Mouse (Mus musculus) thymus, postnatal 0 days (tissue): ENCODE measurements around the gene Eef1akmt2. TPM values are rescaled to one million over a fixed set of nuclear protein-coding genes. Genes with fewer than 3 reads are reported as not detected.
A peak's percentile ranks its signal among the peaks of the same experiment; 100 is the strongest.

ENCODE experiments used
- DNase-seq: peaks from one replicate; pipeline ENCODE4 v3.0.0-alpha.2; 2015; ENCODE audit warnings: low spot score
- polyA plus RNA-seq: library from polyadenylated mRNA; unstranded; fragments of >200 nt; fragmentation: Nextera tagmentation; extraction: Ambion mirVana; gene quantifications from 2 replicates; pipeline ENCODE4 v1.2.1, GENCODE M21; 2015

Gene Eef1akmt2
- polyA plus RNA-seq, 1 experiment from 2014 or later: 77.4 TPM

GRCm38 (mm10) chr7:132811716-132812618, 40.5 kb downstream of the Eef1akmt2 start:
- DNase-seq: peak; percentile 61

- DNase-seq: peak; percentile 91
Measured at GRCm38 (mm10) chr7:132810879-132811278, 41.6 kb downstream of the Eef1akmt2 start.

GRCm38 (mm10) chr7:132810368-132810767, 42.1 kb downstream of the Eef1akmt2 start:
- DNase-seq: peak; percentile 38

- no peak for DNase-seq
Measured at GRCm38 (mm10) chr7:132809721-132810120, 42.8 kb downstream of the Eef1akmt2 start.

GRCm38 (mm10) chr7:132808841-132809682, 43.4 kb downstream of the Eef1akmt2 start:
- DNase-seq: peak; percentile 53

GRCm38 (mm10) chr7:132808051-132808796, 44.2 kb downstream of the Eef1akmt2 start:
- no peak for DNase-seq

- DNase-seq: no peak
Measured at GRCm38 (mm10) chr7:132806926-132807857, 45.3 kb downstream of the Eef1akmt2 start.

- DNase-seq: no peak
Measured at GRCm38 (mm10) chr7:132806286-132806685, 46.2 kb downstream of the Eef1akmt2 start.

GRCm38 (mm10) chr7:132804951-132805350, 47.5 kb downstream of the Eef1akmt2 start:
- DNase-seq: no peak

GRCm38 (mm10) chr7:132804461-132804860, 48.0 kb downstream of the Eef1akmt2 start:
- no peak for DNase-seq

- DNase-seq: peak; percentile 62
Measured at GRCm38 (mm10) chr7:132803962-132804361, 48.5 kb downstream of the Eef1akmt2 start.

- no peak for DNase-seq
Measured at GRCm38 (mm10) chr7:132803336-132803735, 49.1 kb downstream of the Eef1akmt2 start.

GRCm38 (mm10) chr7:132802691-132803090, 49.8 kb downstream of the Eef1akmt2 start:
- DNase-seq: no peak

GRCm38 (mm10) chr7:132802066-132802465, 50.4 kb downstream of the Eef1akmt2 start:
- DNase-seq: no peak

- DNase-seq: no peak
Measured at GRCm38 (mm10) chr7:132801509-132801908, 51.0 kb downstream of the Eef1akmt2 start.

GRCm38 (mm10) chr7:132800868-132801267, 51.6 kb downstream of the Eef1akmt2 start:
- DNase-seq: no peak

- DNase-seq: no peak
Measured at GRCm38 (mm10) chr7:132799119-132800016, 53.1 kb downstream of the Eef1akmt2 start.

- no peak for DNase-seq
Measured at GRCm38 (mm10) chr7:132795141-132795540, 57.3 kb downstream of the Eef1akmt2 start.

GRCm38 (mm10) chr7:132793467-132793866, 59.0 kb downstream of the Eef1akmt2 start:
- no peak for DNase-seq
